Mouse (Mus musculus) 3T3-L1 (cell line): ENCODE results near the gene Cfap73.

ENCODE experiments used
- DNase-seq: peaks from one replicate; pipeline ENCODE4 v3.0.0-alpha.2; 2015; ENCODE audit warnings: low read depth, low spot score

Cfap73 gene

GRCm38 (mm10) chr5:120586741-120587615, 47.1 kb downstream of the Cfap73 start:
- no peak for DNase-seq

- DNase-seq, result no peak
These were observed 49.1 kb downstream of the Cfap73 start for GRCm38 (mm10) chr5:120584968-120585367.

- DNase-seq, result no peak
These were observed 50.5 kb downstream of the Cfap73 start for GRCm38 (mm10) chr5:120583511-120583910.

- DNase-seq, result peak; percentile 76
These were observed 52.0 kb downstream of the Cfap73 start for GRCm38 (mm10) chr5:120582002-120582401.

DNA sequence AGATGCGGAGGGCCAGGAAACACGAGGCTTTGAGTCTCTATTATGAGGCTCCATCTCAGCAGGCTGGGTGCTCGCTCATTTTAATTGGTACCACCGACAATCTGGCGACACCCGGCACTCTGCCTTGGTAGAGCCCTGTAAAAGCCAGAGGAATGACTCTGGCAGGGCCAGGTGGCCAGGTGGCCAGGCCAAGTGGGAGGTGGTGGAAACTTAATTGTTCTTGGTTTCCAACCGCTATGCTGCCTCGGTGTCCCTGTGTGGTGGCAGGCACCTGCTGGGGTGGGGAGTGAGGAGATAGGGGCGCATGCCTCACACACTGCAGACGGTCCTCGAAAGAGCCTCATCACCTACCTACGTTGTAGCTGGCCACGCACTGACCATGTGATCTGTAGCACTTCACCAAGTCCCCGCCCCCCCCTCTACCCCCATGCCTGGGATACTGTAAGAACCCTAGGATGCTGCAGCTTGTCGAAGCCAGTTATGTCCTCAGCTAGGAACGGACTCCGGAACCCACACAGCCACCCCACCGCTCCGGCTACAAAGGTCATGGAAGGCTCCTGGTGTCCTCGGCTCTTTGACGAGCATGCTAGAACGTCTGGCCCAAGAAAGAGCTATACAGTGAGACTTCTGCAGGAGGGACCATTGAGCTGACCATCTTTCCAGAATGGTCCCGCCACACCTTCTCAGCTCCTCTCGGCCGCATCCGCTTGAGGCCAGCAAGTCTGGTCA, 54.0 kb downstream of the Cfap73 start:
- no peak for DNase-seq

- peak; percentile 42 for DNase-seq
These were observed 54.7 kb downstream of the Cfap73 start for GRCm38 (mm10) chr5:120579211-120579897.

- DNase-seq, result peak; percentile 48
These were observed 55.4 kb downstream of the Cfap73 start for GRCm38 (mm10) chr5:120578504-120579081.
